ENCODE assay signal across 9 mouse cellular contexts in the genomic region with DNA sequence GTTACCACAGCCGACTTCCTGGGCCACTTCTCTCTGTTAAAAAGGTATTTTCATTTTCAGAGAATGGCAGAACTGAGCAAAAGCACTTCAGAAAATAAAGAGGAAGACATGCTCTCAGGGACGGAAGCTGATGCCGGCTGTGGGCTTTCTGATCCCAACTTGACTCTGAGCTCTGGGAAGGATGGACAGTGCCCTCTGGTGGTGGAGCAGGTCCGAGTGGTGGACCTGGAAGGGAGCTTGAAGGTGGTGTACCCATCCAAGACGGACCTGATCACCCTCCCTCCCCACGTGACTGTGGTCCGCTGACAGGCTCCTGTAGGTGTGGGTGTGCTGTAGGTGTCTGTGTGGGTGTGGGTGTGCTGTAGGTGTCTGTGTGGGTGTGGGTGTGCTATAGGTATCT. TPM values are rescaled to one million over a fixed set of nuclear protein-coding genes. Genes with fewer than 3 reads are reported as not detected.
DNase-seq lines count a peak whose midpoint lies in the region; ATAC-seq and TF ChIP-seq lines count a peak whose summit lies in the region.
"Had no signal": no experiment of that assay in that cellular context is flagged by ENCODE, and none has a peak within 500 bp of the region (broad histone marks: within the 10 kb centered on the region; RNA-seq: fewer than 3 reads in every experiment).

No protein-coding gene starts in this region.

- no peak for TF ChIP-seq EP300 in ES-Bruce4 (IDR thresholded peaks at IDR 0.05; ENCODE audit: insufficient read depth, low read depth, low read length)

- H3K4me1 ChIP-seq in hindbrain, embryonic 11.5 days (replicated peaks; ENCODE audit: control insufficient read depth, insufficient read depth, low read length) = no peaks in the 10 kb centered on the region
- peaks cover 16% of the 10 kb centered on the region for H3K4me1 ChIP-seq in hindbrain, embryonic 13.5 days (replicated peaks)
- no peaks in the 10 kb centered on the region for H3K4me1 ChIP-seq in ES-Bruce4 (ENCODE audit: control insufficient read depth, insufficient read depth, low read length)
- H3K4me1 ChIP-seq in neural tube, embryonic 15.5 days = peaks cover 15% of the 10 kb centered on the region; the same call in 1 of the 2 replicates

- no peak for TF ChIP-seq POLR2A in ES-Bruce4 (IDR thresholded peaks at IDR 0.05; ENCODE audit: insufficient read depth, low read length)

- peak; percentile 31 for DNase-seq in hindbrain, embryonic 11.5 days (ENCODE audit: low spot score)
- peak; percentile 60 to 77 for DNase-seq in adrenal gland, postnatal 36 days
- DNase-seq in kidney, postnatal 36 days = peak; percentile 85 to 90
- no peak for DNase-seq in neural tube, embryonic 10.5 days (ENCODE audit: extremely low spot score, low spot score)

- ATAC-seq in hindbrain, embryonic 11.5 days (ENCODE audit: low FRiP score) = no peak
- ATAC-seq in hindbrain, embryonic 13.5 days (ENCODE audit: low FRiP score) = no peak
- peak; percentile 43 for ATAC-seq in megakaryocyte progenitor cell, adult 5-6 weeks (replicated peaks; ENCODE audit: poor library complexity)
- ATAC-seq in neural tube, embryonic 15.5 days (ENCODE audit: low FRiP score) = no peak

- no peak overlapping the region for H3K4me2 ChIP-seq in hindbrain, embryonic 11.5 days (replicated peaks; ENCODE audit: low read depth, low read length)
- no peak overlapping the region for H3K4me2 ChIP-seq in hindbrain, embryonic 13.5 days
- no peak overlapping the region for H3K4me2 ChIP-seq in neural tube, embryonic 15.5 days

- TF ChIP-seq CTCF in ES-Bruce4 (IDR thresholded peaks at IDR 0.05; ENCODE audit: low read depth, low read length) = peak; percentile 68

- H3K9ac ChIP-seq in hindbrain, embryonic 11.5 days (ENCODE audit: low read depth, low read length) = no peak overlapping the region
- H3K9ac ChIP-seq in hindbrain, embryonic 13.5 days = no peak overlapping the region
- no peak overlapping the region for H3K9ac ChIP-seq in ES-Bruce4 (ENCODE audit: low read depth, poor library complexity, severe bottlenecking)
- no peak overlapping the region for H3K9ac ChIP-seq in neural tube, embryonic 15.5 days (replicated peaks)

- H3K27ac ChIP-seq in hindbrain, embryonic 11.5 days (ENCODE audit: low read depth, low read length) = no peak overlapping the region
- H3K27ac ChIP-seq in hindbrain, embryonic 13.5 days = no peak overlapping the region
- H3K27ac ChIP-seq in ES-Bruce4 (ENCODE audit: insufficient read depth, low read length) = no peak overlapping the region
- H3K27ac ChIP-seq in neural tube, embryonic 15.5 days (replicated peaks) = no peak overlapping the region

- H3K4me3 ChIP-seq in hindbrain, embryonic 11.5 days (ENCODE audit: low read depth, low read length) = no peak overlapping the region
- H3K4me3 ChIP-seq in hindbrain, embryonic 13.5 days = no peak overlapping the region
- no peak overlapping the region for H3K4me3 ChIP-seq in ES-Bruce4 (ENCODE audit: low read depth, low read length)
- no peak overlapping the region for H3K4me3 ChIP-seq in neural tube, embryonic 15.5 days (replicated peaks)

- no peaks in the 10 kb centered on the region; the same call in 1 of the 2 replicates for H3K27me3 ChIP-seq in hindbrain, embryonic 11.5 days (ENCODE audit: control insufficient read depth, insufficient read depth, low read length)
- peaks cover 6% of the 10 kb centered on the region for H3K27me3 ChIP-seq in hindbrain, embryonic 13.5 days
- H3K27me3 ChIP-seq in ES-Bruce4 (ENCODE audit: control insufficient read depth, insufficient read depth, low read length, poor library complexity, severe bottlenecking) = no peaks in the 10 kb centered on the region
- H3K27me3 ChIP-seq in neural tube, embryonic 15.5 days (replicated peaks) = peaks cover 3% of the 10 kb centered on the region; the same call in 1 of the 2 replicates

- peaks cover 7% of the 10 kb centered on the region for H3K36me3 ChIP-seq in hindbrain, embryonic 11.5 days (ENCODE audit: control insufficient read depth, insufficient read depth, low read length)
- H3K36me3 ChIP-seq in hindbrain, embryonic 13.5 days = peaks cover 77% of the 10 kb centered on the region
- peaks cover 21% of the 10 kb centered on the region for H3K36me3 ChIP-seq in ES-Bruce4 (ENCODE audit: control insufficient read depth, insufficient read depth, low read length, poor library complexity, severe bottlenecking)
- H3K36me3 ChIP-seq in neural tube, embryonic 15.5 days = peaks cover 73% of the 10 kb centered on the region

- no peaks in the 10 kb centered on the region for H3K9me3 ChIP-seq in hindbrain, embryonic 11.5 days (ENCODE audit: control insufficient read depth, low read length)
- no peaks in the 10 kb centered on the region for H3K9me3 ChIP-seq in hindbrain, embryonic 13.5 days
- no peaks in the 10 kb centered on the region for H3K9me3 ChIP-seq in ES-Bruce4 (replicated peaks; ENCODE audit: control insufficient read depth, insufficient read depth, low read length, poor library complexity, severe bottlenecking)
- no peaks in the 10 kb centered on the region for H3K9me3 ChIP-seq in neural tube, embryonic 15.5 days (replicated peaks)

- WGBS in hindbrain, embryonic 11.5 days = 76% methylated on average over 7 of the region's 7 CpGs
- WGBS in hindbrain, embryonic 13.5 days = 82% methylated on average over 7 of the region's 7 CpGs
- 74% methylated on average over 7 of the region's 7 CpGs for WGBS in neural tube, embryonic 15.5 days

RNA-seq across cellular contexts. Expression of a gene that starts 6.5 kb away (rescaled TPM):
- polyA plus RNA-seq in hindbrain, embryonic 11.5 days (2014; fragmentation: Nextera tagmentation; extraction: Ambion mirVana) = 9.7 and 9.8 TPM in 2 replicates
- 7.3 and 8.1 TPM in 2 replicates for polyA plus RNA-seq in hindbrain, embryonic 13.5 days (2015; fragmentation: Nextera tagmentation; extraction: Ambion mirVana)
- polyA plus RNA-seq in ES-Bruce4 (2011; ENCODE audit: insufficient read depth, insufficient read length, low read depth, missing spikeins) = 12.1 and 15.8 TPM in 2 replicates
- total RNA-seq in adrenal gland, postnatal 36 days (2021) = 10 to 100 TPM; 45.4 to 54.8 TPM
- total RNA-seq in megakaryocyte progenitor cell, adult 5-6 weeks (2015) = 8.2 and 13.6 TPM in 2 replicates
- total RNA-seq in megakaryocyte progenitor cell, adult 5-6 weeks (2017) = 2.6 and 4.6 TPM in 2 replicates
- 18.3 and 21.1 TPM in 2 replicates for polyA plus RNA-seq in neural tube, embryonic 15.5 days (2015; fragmentation: Nextera tagmentation; extraction: Ambion mirVana)

RNA-seq across cellular contexts. Expression of a gene that starts 8.0 kb away (rescaled TPM):
- 11.8 and 14.2 TPM in 2 replicates for polyA plus RNA-seq in hindbrain, embryonic 11.5 days (2014; fragmentation: Nextera tagmentation; extraction: Ambion mirVana)
- 20.3 and 24.4 TPM in 2 replicates for polyA plus RNA-seq in hindbrain, embryonic 13.5 days (2015; fragmentation: Nextera tagmentation; extraction: Ambion mirVana)
- polyA plus RNA-seq in ES-Bruce4 (2011; ENCODE audit: insufficient read depth, insufficient read length, low read depth, missing spikeins) = 44.8 and 47.2 TPM in 2 replicates
- 10 to 100 TPM; 55.6 to 58.5 TPM for total RNA-seq in adrenal gland, postnatal 36 days (2021)
- total RNA-seq in megakaryocyte progenitor cell, adult 5-6 weeks (2015) = 11.1 and 11.3 TPM in 2 replicates
- 25.5 and 49.3 TPM in 2 replicates for total RNA-seq in megakaryocyte progenitor cell, adult 5-6 weeks (2017)
- 19.2 and 20.5 TPM in 2 replicates for polyA plus RNA-seq in neural tube, embryonic 15.5 days (2015; fragmentation: Nextera tagmentation; extraction: Ambion mirVana)

RNA-seq across cellular contexts. Expression of a gene that starts 22.9 kb away (rescaled TPM):
- polyA plus RNA-seq in hindbrain, embryonic 11.5 days (2014; fragmentation: Nextera tagmentation; extraction: Ambion mirVana) = not detected in 2 replicates
- not detected in 2 replicates for polyA plus RNA-seq in hindbrain, embryonic 13.5 days (2015; fragmentation: Nextera tagmentation; extraction: Ambion mirVana)
- polyA plus RNA-seq in ES-Bruce4 (2011; ENCODE audit: insufficient read depth, insufficient read length, low read depth, missing spikeins) = not detected in 2 replicates
- not detected for total RNA-seq in adrenal gland, postnatal 36 days (2021)
- total RNA-seq in megakaryocyte progenitor cell, adult 5-6 weeks (2015) = not detected in 2 replicates
- total RNA-seq in megakaryocyte progenitor cell, adult 5-6 weeks (2017) = not detected in 2 replicates
- polyA plus RNA-seq in neural tube, embryonic 15.5 days (2015; fragmentation: Nextera tagmentation; extraction: Ambion mirVana) = not detected in 2 replicates
- polyA plus RNA-seq: embryonic facial prominence, embryonic 14.5 days had no signal

RNA-seq across cellular contexts. Expression of a gene that starts 44.6 kb away (rescaled TPM):
- polyA plus RNA-seq in hindbrain, embryonic 11.5 days (2014; fragmentation: Nextera tagmentation; extraction: Ambion mirVana) = 16.8 and 19.7 TPM in 2 replicates
- 16.1 and 19.9 TPM in 2 replicates for polyA plus RNA-seq in hindbrain, embryonic 13.5 days (2015; fragmentation: Nextera tagmentation; extraction: Ambion mirVana)
- 17.6 and 20.2 TPM in 2 replicates for polyA plus RNA-seq in ES-Bruce4 (2011; ENCODE audit: insufficient read depth, insufficient read length, low read depth, missing spikeins)
- 10 to 100 TPM; 25.3 to 28.2 TPM for total RNA-seq in adrenal gland, postnatal 36 days (2021)
- 7.0 and 7.4 TPM in 2 replicates for total RNA-seq in megakaryocyte progenitor cell, adult 5-6 weeks (2015)
- total RNA-seq in megakaryocyte progenitor cell, adult 5-6 weeks (2017) = 4.7 and 5.6 TPM in 2 replicates
- 15.6 and 17.5 TPM in 2 replicates for polyA plus RNA-seq in neural tube, embryonic 15.5 days (2015; fragmentation: Nextera tagmentation; extraction: Ambion mirVana)

RNA-seq across cellular contexts. Expression of a gene that starts 44.6 kb away (rescaled TPM):
- polyA plus RNA-seq in hindbrain, embryonic 11.5 days (2014; fragmentation: Nextera tagmentation; extraction: Ambion mirVana) = 10.7 and 11.4 TPM in 2 replicates
- 10.1 and 12.5 TPM in 2 replicates for polyA plus RNA-seq in hindbrain, embryonic 13.5 days (2015; fragmentation: Nextera tagmentation; extraction: Ambion mirVana)
- polyA plus RNA-seq in ES-Bruce4 (2011; ENCODE audit: insufficient read depth, insufficient read length, low read depth, missing spikeins) = 17.3 and 18.5 TPM in 2 replicates
- total RNA-seq in adrenal gland, postnatal 36 days (2021) = 1 to 10 TPM; 2.9 to 3.7 TPM
- 8.6 and 11.4 TPM in 2 replicates for total RNA-seq in megakaryocyte progenitor cell, adult 5-6 weeks (2015)
- total RNA-seq in megakaryocyte progenitor cell, adult 5-6 weeks (2017) = 13.7 and 14.1 TPM in 2 replicates
- polyA plus RNA-seq in neural tube, embryonic 15.5 days (2015; fragmentation: Nextera tagmentation; extraction: Ambion mirVana) = 11.3 and 12.6 TPM in 2 replicates
